Comparison of ENCODE assay signal across 11 mouse cellular contexts in genomic region chr8:11701033-11701362, GRCm38 (mm10). TPM values are rescaled to one million over a fixed set of nuclear protein-coding genes. Genes with fewer than 3 reads are reported as not detected.
DNase-seq lines count a peak whose midpoint lies in the region; ATAC-seq lines count a peak whose summit lies in the region.
"Had no signal": no experiment of that assay in that cellular context is flagged by ENCODE, and none has a peak within 500 bp of the region (broad histone marks: within the 10 kb centered on the region; RNA-seq: fewer than 3 reads in every experiment).

Gene 1700016D06Rik, minus strand, starts transcription at chr8:11701063.

- H3K27me3 ChIP-seq in heart, embryonic 12.5 days (replicated peaks), result peaks cover 7% of the 10 kb centered on the region; the same call in 1 of the 2 replicates
- H3K27me3 ChIP-seq in hindbrain, embryonic 13.5 days, result 0 out of 2 replicates have a peak, but pooled peaks cover 11% of the 10 kb centered on the region
- no peaks in the 10 kb centered on the region; the same call in 1 of the 2 replicates for H3K27me3 ChIP-seq in midbrain, embryonic 11.5 days (ENCODE audit: control insufficient read depth, insufficient read depth, low read length)

- H3K36me3 ChIP-seq in heart, embryonic 12.5 days, result no peaks in the 10 kb centered on the region
- H3K36me3 ChIP-seq in hindbrain, embryonic 13.5 days, result no peaks in the 10 kb centered on the region
- no peaks in the 10 kb centered on the region for H3K36me3 ChIP-seq in midbrain, embryonic 11.5 days (ENCODE audit: control insufficient read depth, insufficient read depth, low read length)

- H3K27ac ChIP-seq in heart, embryonic 12.5 days (ENCODE audit: poor library complexity, severe bottlenecking), result no peak within 1 kb of the TSS
- H3K27ac ChIP-seq in hindbrain, embryonic 13.5 days, result no peak within 1 kb of the TSS
- H3K27ac ChIP-seq in midbrain, embryonic 11.5 days (ENCODE audit: low read depth, low read length), result no peak within 1 kb of the TSS

- DNase-seq in heart, postnatal 4 days, result no peak
- DNase-seq in MEL-GATA-1-ER (ENCODE audit: extremely low read depth, low read depth), result peak; percentile 18
- peak; percentile 39 for DNase-seq in midbrain, embryonic 11.5 days (ENCODE audit: low spot score, missing footprints)
- no peak for DNase-seq in right cerebral cortex, postnatal 4 days
- DNase-seq in c-Kit-positive CD71-positive TER-119-positive erythroid progenitor cells, embryonic 14.5 days (ENCODE audit: low spot score), result no peak
- no peak for DNase-seq in spleen, postnatal 4 days (ENCODE audit: low spot score in 2 of 2)

- peak within 1 kb of the TSS; percentile 23 for H3K4me3 ChIP-seq in heart, embryonic 12.5 days
- peak within 1 kb of the TSS; percentile 15; the same call in 1 of the 2 replicates for H3K4me3 ChIP-seq in hindbrain, embryonic 13.5 days
- H3K4me3 ChIP-seq in midbrain, embryonic 11.5 days (ENCODE audit: low read depth, low read length), result no peak within 1 kb of the TSS
- H3K4me3 ChIP-seq: erythroblast, embryonic 14.5 days had no signal

- 0 out of 2 replicates have a peak, but pooled peaks cover 4% of the 10 kb centered on the region for H3K9me3 ChIP-seq in heart, embryonic 12.5 days (replicated peaks)
- H3K9me3 ChIP-seq in hindbrain, embryonic 13.5 days, result no peaks in the 10 kb centered on the region
- H3K9me3 ChIP-seq in midbrain, embryonic 11.5 days (ENCODE audit: control insufficient read depth, low read length), result no peaks in the 10 kb centered on the region

- peak within 1 kb of the TSS; percentile 13; the same call in 1 of the 2 replicates for H3K9ac ChIP-seq in heart, embryonic 12.5 days
- H3K9ac ChIP-seq in hindbrain, embryonic 13.5 days, result peak within 1 kb of the TSS; percentile 60; the same call in 1 of the 2 replicates
- peak within 1 kb of the TSS; percentile 55; the same call in 1 of the 2 replicates for H3K9ac ChIP-seq in midbrain, embryonic 11.5 days (ENCODE audit: low read length)

- 61% methylated on average over 6 of the region's 6 CpGs for WGBS in heart, embryonic 12.5 days
- WGBS in hindbrain, embryonic 13.5 days, result 70% methylated on average over 6 of the region's 6 CpGs
- 73% methylated on average over 6 of the region's 6 CpGs for WGBS in midbrain, embryonic 11.5 days

- peak within 1 kb of the TSS; percentile 62 for H3K4me2 ChIP-seq in heart, embryonic 12.5 days
- H3K4me2 ChIP-seq in hindbrain, embryonic 13.5 days, result peak within 1 kb of the TSS; percentile 51
- peak within 1 kb of the TSS; percentile 36 for H3K4me2 ChIP-seq in midbrain, embryonic 11.5 days

- H3K4me1 ChIP-seq in heart, embryonic 12.5 days (replicated peaks), result peaks cover 11% of the 10 kb centered on the region; the same call in 1 of the 2 replicates
- H3K4me1 ChIP-seq in hindbrain, embryonic 13.5 days (replicated peaks), result peaks cover 4% of the 10 kb centered on the region
- peaks cover 3% of the 10 kb centered on the region; the same call in 1 of the 2 replicates for H3K4me1 ChIP-seq in midbrain, embryonic 11.5 days (ENCODE audit: control insufficient read depth, insufficient read depth, low read length)

- no peak for ATAC-seq in heart, embryonic 12.5 days (ENCODE audit: insufficient number of reproducible peaks, low FRiP score)
- ATAC-seq in hindbrain, embryonic 13.5 days (ENCODE audit: low FRiP score), result no peak
- ATAC-seq in midbrain, embryonic 11.5 days (ENCODE audit: low FRiP score), result no peak

RNA-seq across cellular contexts. Expression of gene 1700016D06Rik, which starts in this region (rescaled TPM):
- polyA plus RNA-seq in heart, embryonic 12.5 days (2016; fragmentation: Nextera tagmentation; extraction: Ambion mirVana), result not detected in 2 replicates
- total RNA-seq in heart, postnatal 4 days (2021), result not detected
- not detected in 2 replicates for polyA plus RNA-seq in hindbrain, embryonic 13.5 days (2015; fragmentation: Nextera tagmentation; extraction: Ambion mirVana)
- polyA plus RNA-seq in midbrain, embryonic 11.5 days (2014; fragmentation: Nextera tagmentation; extraction: Ambion mirVana), result not detected in 2 replicates
- total RNA-seq: layer of hippocampus, postnatal 25 days had no signal
- polyA plus RNA-seq: C2C12; erythroblast, embryonic 14.5 days had no signal

Comparison
In these comparisons a context has a peak if more than half of its experiments do, and no peak if none do; other contexts are left out.
1. Peak in DNase-seq, H3K9ac ChIP-seq and H3K4me2 ChIP-seq in midbrain, embryonic 11.5 days; RNA of the gene not detected or under 1 TPM.